Mouse (Mus musculus): ENCODE data around the gene Ago1. TPM values are rescaled to one million over a fixed set of nuclear protein-coding genes. Genes with fewer than 3 reads are reported as not detected.

The Ago1 gene
- polyA plus RNA-seq (2012), result 9.0 and 12.6 TPM in 2 replicates

GRCm38 (mm10) chr4:126468285-126468901 is at the start of gene Ago1:
Gene Ago1, minus strand, starts transcription at chr4:126468583.

GRCm38 (mm10) chr4:126429347-126430079 is 38.9 kb downstream of the Ago1 start, which contains the start of gene Ago3:
Gene Ago3, minus strand, starts transcription at chr4:126429556.

Other genes starting within 250 kb of the Ago1 start
- 279 and 331 TPM in 2 replicates for gene Map7d1, start 212.2 kb downstream of the Ago1 start, polyA plus RNA-seq (2012)
- gene Trappc3, start 206.3 kb downstream of the Ago1 start, polyA plus RNA-seq (2012), result 28.4 and 37.2 TPM in 2 replicates
- gene Col8a2, start 181.8 kb downstream of the Ago1 start, polyA plus RNA-seq (2012), result 0.03 TPM in 1 of 2 replicates, not detected in the other
- 61.8 and 65.3 TPM in 2 replicates for gene Adprhl2, start 146.9 kb downstream of the Ago1 start, polyA plus RNA-seq (2012)
- 0.48 TPM in 1 of 2 replicates, not detected in the other for gene Tekt2, start 142.9 kb downstream of the Ago1 start, polyA plus RNA-seq (2012)
- 3.5 and 6.5 TPM in 2 replicates for gene Ago3, start 39.0 kb downstream of the Ago1 start, polyA plus RNA-seq (2012)
- 0.67 and 0.78 TPM in 2 replicates for gene Ago4, start 64.9 kb upstream of the Ago1 start, polyA plus RNA-seq (2012)
- gene Clspn, start 88.4 kb upstream of the Ago1 start, polyA plus RNA-seq (2012), result 4.5 and 7.8 TPM in 2 replicates
- gene 5730409E04Rik, start 141.2 kb upstream of the Ago1 start, polyA plus RNA-seq (2012), result 1.2 and 1.5 TPM in 2 replicates
- 139 and 174 TPM in 2 replicates for gene Psmb2, start 209.0 kb upstream of the Ago1 start, polyA plus RNA-seq (2012)